Mouse (Mus musculus) CD8-positive naive resting alpha-beta T cell, adult 2 months (primary cell): ENCODE data around the gene Pakap.

Experiments
- DNase-seq, 2 experiments: peaks; one replicate each; pipeline ENCODE4 v3.0.0; 2022; ENCODE audit warnings: low read depth in 2 of 2, low spot score in 2 of 2

Pakap gene

GRCm38 (mm10) chr4:57833060-57833459 lies 265.1 kb downstream of the Pakap start:
- no peak for DNase-seq

- DNase-seq = peak; percentile 61 to 69
These were observed 266.2 kb downstream of the Pakap start for GRCm38 (mm10) chr4:57834141-57834540.

GRCm38 (mm10) chr4:57837089-57837488 lies 269.1 kb downstream of the Pakap start:
- DNase-seq = no peak

- DNase-seq = no peak
These were observed 271.4 kb downstream of the Pakap start for GRCm38 (mm10) chr4:57839343-57839742.

- DNase-seq = no peak
These were observed 273.9 kb downstream of the Pakap start for GRCm38 (mm10) chr4:57841911-57842310.

- DNase-seq = no peak
These were observed 274.7 kb downstream of the Pakap start for GRCm38 (mm10) chr4:57842472-57843305.

GRCm38 (mm10) chr4:57845031-57845431 lies 277.1 kb downstream of the Pakap start:
- DNase-seq = no peak

GRCm38 (mm10) chr4:57845541-57846210 lies 277.7 kb downstream of the Pakap start:
- DNase-seq = no peak

GRCm38 (mm10) chr4:57846381-57846990 lies 278.5 kb downstream of the Pakap start:
- DNase-seq = no peak

GRCm38 (mm10) chr4:57846991-57847422 lies 279.0 kb downstream of the Pakap start:
- no peak for DNase-seq

GRCm38 (mm10) chr4:57847676-57848075 lies 279.7 kb downstream of the Pakap start:
- no peak for DNase-seq

- no peak for DNase-seq
These were observed 281.5 kb downstream of the Pakap start for GRCm38 (mm10) chr4:57849465-57849864.

GRCm38 (mm10) chr4:57851731-57852130 lies 283.8 kb downstream of the Pakap start:
- no peak for DNase-seq

GRCm38 (mm10) chr4:57852461-57853040 lies 284.6 kb downstream of the Pakap start:
- DNase-seq = no peak

GRCm38 (mm10) chr4:57854181-57854580 lies 286.2 kb downstream of the Pakap start:
- DNase-seq = no peak

- no peak for DNase-seq
These were observed 287.4 kb downstream of the Pakap start for GRCm38 (mm10) chr4:57855281-57855941.

- DNase-seq = no peak
These were observed 288.7 kb downstream of the Pakap start for GRCm38 (mm10) chr4:57856673-57857072.

GRCm38 (mm10) chr4:57860204-57860611 lies 292.2 kb downstream of the Pakap start:
- DNase-seq = no peak

GRCm38 (mm10) chr4:57861166-57861565 lies 293.2 kb downstream of the Pakap start:
- no peak for DNase-seq

GRCm38 (mm10) chr4:57861856-57862255 lies 293.9 kb downstream of the Pakap start:
- no peak for DNase-seq
